Mouse (Mus musculus) lung, embryonic 14.5 days (tissue): ENCODE results near the gene Gm17584. TPM values are rescaled to one million over a fixed set of nuclear protein-coding genes. Genes with fewer than 3 reads are reported as not detected.
"Not testable (repeated sequence)": the region's sequence is repeated elsewhere in the genome, so short reads cannot be mapped to it uniquely, and the experiment has no call there.

Experiments
- ATAC-seq: fragments of 200-750 bp; cut with Nextera tagmentation; 2 replicates; pipeline ENCODE4 v1.8.0; 2017; ENCODE audit warnings: mild to moderate bottlenecking, moderate TSS enrichment, moderate library complexity; ENCODE audit not compliant: insufficient read depth
- DNase-seq: peaks from one replicate; pipeline ENCODE4 v3.0.0-alpha.2; 2015
- H3K27ac ChIP-seq: fragments of 300-500 bp; sonication (generic); 2 replicates; pipeline ENCODE4 v1.5.1; 2014; ENCODE audit warnings: low read depth, mild to moderate bottlenecking, moderate library complexity
- H3K27me3 ChIP-seq: fragments of 300-500 bp; sonication (generic); 2 replicates; pipeline ENCODE4 v1.6.1; 2014; ENCODE audit warnings: low read length, control low read depth; ENCODE audit not compliant: insufficient read depth
- H3K36me3 ChIP-seq: fragments of 300-500 bp; sonication (generic); 2 replicates; pipeline ENCODE4 v1.6.1; 2014; ENCODE audit warnings: control low read depth; ENCODE audit not compliant: insufficient read depth
- H3K4me1 ChIP-seq: fragments of 300-500 bp; sonication (generic); 2 replicates; pipeline ENCODE4 v1.6.1; 2014; ENCODE audit warnings: antibody characterized with exemption, control low read depth; ENCODE audit not compliant: insufficient read depth
- H3K4me2 ChIP-seq: fragments of 300-500 bp; sonication (generic); 2 replicates; pipeline ENCODE4 v1.6.1; 2014; ENCODE audit warnings: mild to moderate bottlenecking
- H3K4me3 ChIP-seq: fragments of 300-500 bp; sonication (generic); 2 replicates; pipeline ENCODE4 v1.5.1; 2014; ENCODE audit warnings: low read depth, low read length
- H3K9ac ChIP-seq: fragments of 300-500 bp; sonication (generic); 2 replicates; pipeline ENCODE4 v1.6.1; 2014
- H3K9me3 ChIP-seq: fragments of 300-500 bp; sonication (generic); 2 replicates; pipeline ENCODE4 v1.6.1; 2016; ENCODE audit warnings: low read depth, low read length, control low read depth
- WGBS: fragments of 180-500 bp; shearing (Covaris S2); extraction: QIAGEN DNeasy Blood & Tissue Kit; methylation state at CpG from one replicate; pipeline ENCODE4 v1.1.7; 2014; 5-methylcytosine and 5-hydroxymethylcytosine counted together
- polyA plus RNA-seq: library from polyadenylated mRNA; unstranded; fragments of >200 nt; fragmentation: Nextera tagmentation; extraction: Ambion mirVana; gene quantifications from 2 replicates; pipeline ENCODE4 v1.2.1, GENCODE M21; 2014

Gm17584 gene
- polyA plus RNA-seq: not detected in 2 replicates

DNA sequence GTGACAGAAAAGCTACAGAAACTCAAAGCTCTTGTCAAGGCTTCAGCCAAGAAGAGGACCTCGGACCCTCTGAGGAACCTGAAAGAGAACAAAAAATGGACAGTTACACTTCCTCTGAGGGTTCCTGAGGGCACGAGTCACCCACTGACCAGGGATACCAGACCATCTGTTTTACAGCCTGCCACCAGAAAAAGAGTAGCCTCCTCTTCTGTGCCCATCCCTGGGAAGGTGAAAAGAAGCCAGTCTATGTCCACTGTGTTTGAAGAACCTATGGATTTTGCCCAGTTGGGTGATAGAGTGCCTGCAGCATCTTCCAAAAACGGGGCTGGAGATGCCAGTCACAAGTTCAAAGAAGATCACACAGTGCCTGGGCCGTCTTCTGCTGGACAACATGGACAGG is at the start of gene Gm17584:
Gene Gm17584, plus strand, starts transcription at position 301 of the 400 bp plus-strand sequence.
- not testable (repeated sequence) for ATAC-seq, H3K4me2 ChIP-seq, H3K9me3 ChIP-seq, H3K4me1 ChIP-seq, H3K4me3 ChIP-seq, H3K36me3 ChIP-seq, H3K27me3 ChIP-seq, DNase-seq, H3K27ac ChIP-seq, H3K9ac ChIP-seq
- no CpG with 5 or more reads among the region's 4 CpGs for WGBS

Other genes starting within 250 kb of the Gm17584 start
- gene Gm17469, start 129.3 kb downstream of the Gm17584 start, polyA plus RNA-seq: not detected in 2 replicates